Mouse (Mus musculus) myocyte (in vitro differentiated cells): ENCODE results near the gene Nuak1. TPM values are rescaled to one million over a fixed set of nuclear protein-coding genes. Genes with fewer than 3 reads are reported as not detected.

Experiments used
- H3K27me3 ChIP-seq: one replicate; pipeline ENCODE4 v1.6.1; 2011; ENCODE audit not compliant: control insufficient read depth, insufficient read depth, insufficient read length
- H3K36me3 ChIP-seq: one replicate; pipeline ENCODE4 v1.6.1; 2011; ENCODE audit not compliant: control insufficient read depth, insufficient read depth
- H3K4me2 ChIP-seq: one replicate; pipeline ENCODE4 v1.6.1; 2011; ENCODE audit warnings: low read depth, control low read depth
- H3K4me3 ChIP-seq: one replicate; pipeline ENCODE4 v1.5.1; 2011; ENCODE audit warnings: mild to moderate bottlenecking, control low read depth, moderate library complexity
- H3K79me2 ChIP-seq: one replicate; pipeline ENCODE4 v1.6.1; 2011; ENCODE audit not compliant: control insufficient read depth, insufficient read depth
- H3ac ChIP-seq: one replicate; pipeline ENCODE4 v1.6.1; 2011; ENCODE audit not compliant: control insufficient read depth, insufficient read length
- CEBPB ChIP-seq: IDR thresholded peaks from 2 replicates; pipeline ENCODE4 v1.6.1; 2011; ENCODE audit warnings: mild to moderate bottlenecking, moderate library complexity; ENCODE audit not compliant: poor library complexity, insufficient read depth, severe bottlenecking
- E2F4 ChIP-seq: IDR thresholded peaks from one replicate; pipeline ENCODE4 v1.6.1; 2011; ENCODE audit warnings: mild to moderate bottlenecking, control low read depth, moderate library complexity; ENCODE audit not compliant: insufficient read depth
- MAX ChIP-seq: IDR thresholded peaks from one replicate; pipeline ENCODE4 v1.6.1; 2011; ENCODE audit warnings: low read depth, mild to moderate bottlenecking, control low read depth
- MYOD1 ChIP-seq, 3 experiments: IDR thresholded peaks; one replicate each; pipeline ENCODE4 v1.6.1; 2011; ENCODE audit warnings: control low read depth in 2 of 3, low read depth in 2 of 3, mild to moderate bottlenecking in 2 of 3, moderate library complexity in 1 of 3; ENCODE audit not compliant: insufficient read length in 2 of 3, control insufficient read depth in 1 of 3
- MYOG ChIP-seq, 3 experiments: IDR thresholded peaks; one replicate each; pipeline ENCODE4 v1.6.1; 2011; ENCODE audit warnings: control low read depth in 2 of 3, low read depth in 2 of 3, mild to moderate bottlenecking in 2 of 3; ENCODE audit not compliant: insufficient read length in 2 of 3, control insufficient read depth in 1 of 3, insufficient read depth in 1 of 3
- POLR2A ChIP-seq: IDR thresholded peaks from one replicate; pipeline ENCODE4 v1.6.1; 2011; ENCODE audit warnings: low read depth, mild to moderate bottlenecking, control low read depth, moderate library complexity; ENCODE audit not compliant: insufficient read length
- POLR2AphosphoS2 ChIP-seq: IDR thresholded peaks from one replicate; pipeline ENCODE4 v1.6.1; 2011; ENCODE audit warnings: low read depth, control low read depth; ENCODE audit not compliant: insufficient read length
- REST ChIP-seq: IDR thresholded peaks from one replicate; pipeline ENCODE4 v1.6.1; 2011; ENCODE audit warnings: mild to moderate bottlenecking, control low read depth, moderate library complexity; ENCODE audit not compliant: insufficient read depth, insufficient read length
- SRF ChIP-seq: IDR thresholded peaks from one replicate; pipeline ENCODE4 v1.6.1; 2011; ENCODE audit warnings: low read depth; ENCODE audit not compliant: control insufficient read depth, insufficient read length
- TCF12 ChIP-seq: IDR thresholded peaks from one replicate; pipeline ENCODE4 v1.6.1; 2011; ENCODE audit warnings: mild to moderate bottlenecking, control low read depth; ENCODE audit not compliant: poor library complexity, insufficient read depth, severe bottlenecking
- TCF3 ChIP-seq: IDR thresholded peaks from one replicate; pipeline ENCODE4 v1.6.1; 2011; ENCODE audit warnings: low read depth, control low read depth; ENCODE audit not compliant: insufficient read length
- USF1 ChIP-seq: IDR thresholded peaks from one replicate; pipeline ENCODE4 v1.6.1; 2011; ENCODE audit warnings: low read depth, mild to moderate bottlenecking, control low read depth, moderate library complexity
- polyA plus RNA-seq: library from polyadenylated mRNA; unstranded; fragments of >200 nt; fragmentation: generic; extraction: Trizol; gene quantifications from one replicate; pipeline ENCODE4 v1.2.1, GENCODE M21; 2012; ENCODE audit warnings: missing spikeins

Nuak1 gene
- polyA plus RNA-seq, 1 experiment = 21.8 TPM

DNA sequence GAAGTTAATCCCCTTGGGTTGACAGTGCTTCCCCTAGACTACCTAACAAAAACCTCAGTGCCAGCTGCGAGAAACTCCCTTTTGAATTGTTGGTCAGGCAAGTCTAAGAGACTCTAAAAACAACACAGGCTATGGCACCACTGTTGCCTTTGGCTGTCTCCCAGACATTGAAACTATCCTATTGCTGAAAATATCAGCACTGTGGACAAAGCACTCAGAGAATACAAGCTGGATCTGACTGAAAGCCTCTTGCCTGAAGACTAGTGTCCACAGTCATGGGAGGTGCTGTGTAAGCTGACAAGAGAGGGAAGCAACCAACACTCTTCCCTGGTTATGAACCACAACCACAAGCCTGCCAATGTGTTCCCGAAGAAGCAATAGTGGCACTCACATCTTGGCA lies 96.9 kb downstream of the Nuak1 start:
- Histone ChIP-seq H3K79me2 (no peaks in the 10 kb centered on the region), H3K27me3 (no peaks in the 10 kb centered on the region), H3ac (no peak overlapping the region), H3K4me3 (no peak overlapping the region), H3K36me3 (no peaks in the 10 kb centered on the region), H3K4me2 (no peak overlapping the region)
- TF ChIP-seq SRF (no peak), E2F4 (no peak), MAX (no peak), CEBPB (no peak), MYOG (IDR thresholded peaks at IDR 0.05; ENCODE audit: control insufficient read depth in 1 of 3, insufficient read depth in 1 of 3, insufficient read length in 2 of 3, low read depth in 2 of 3) (no peak), MYOD1 (IDR thresholded peaks at IDR 0.05; ENCODE audit: control insufficient read depth in 1 of 3, insufficient read length in 2 of 3, low read depth in 2 of 3) (no peak), REST (no peak), TCF12 (no peak), POLR2A (no peak), TCF3 (no peak), USF1 (no peak), POLR2AphosphoS2 (no peak)

DNA sequence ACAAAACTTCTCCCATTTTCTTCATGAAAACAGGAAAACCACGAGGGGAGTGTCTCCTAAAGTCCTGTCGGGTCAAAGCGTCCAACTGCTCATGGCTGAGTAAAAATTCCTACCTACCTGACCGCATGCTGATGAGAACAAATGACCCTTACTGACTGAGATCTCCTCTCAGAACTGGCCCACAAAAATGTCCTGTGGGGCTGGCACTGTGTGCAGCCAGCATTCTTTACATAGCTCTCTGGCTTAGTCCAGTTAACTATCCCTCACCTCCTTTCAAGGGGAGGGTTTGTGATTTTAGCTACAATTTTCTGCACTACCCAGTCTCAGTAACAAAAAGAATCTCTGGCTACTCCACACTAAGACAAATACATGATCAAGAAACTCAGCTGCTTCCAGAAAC lies 100.9 kb downstream of the Nuak1 start:
- peak overlapping the region; percentile 35 for H3K4me2 ChIP-seq
- H3K79me2 ChIP-seq = no peaks in the 10 kb centered on the region
- H3K4me3 ChIP-seq = no peak overlapping the region
- TF ChIP-seq MYOD1 (IDR thresholded peaks at IDR 0.05; ENCODE audit: control insufficient read depth in 1 of 3, insufficient read length in 2 of 3, low read depth in 2 of 3) (peak in 1 of 3 experiments; percentile 39), MYOG (IDR thresholded peaks at IDR 0.05; ENCODE audit: control insufficient read depth in 1 of 3, insufficient read depth in 1 of 3, insufficient read length in 2 of 3, low read depth in 2 of 3) (peak in 1 of 3 experiments; percentile 59), USF1 (no peak)
- no peaks in the 10 kb centered on the region for H3K27me3 ChIP-seq
- no peak overlapping the region for H3ac ChIP-seq
- H3K36me3 ChIP-seq = no peaks in the 10 kb centered on the region

DNA sequence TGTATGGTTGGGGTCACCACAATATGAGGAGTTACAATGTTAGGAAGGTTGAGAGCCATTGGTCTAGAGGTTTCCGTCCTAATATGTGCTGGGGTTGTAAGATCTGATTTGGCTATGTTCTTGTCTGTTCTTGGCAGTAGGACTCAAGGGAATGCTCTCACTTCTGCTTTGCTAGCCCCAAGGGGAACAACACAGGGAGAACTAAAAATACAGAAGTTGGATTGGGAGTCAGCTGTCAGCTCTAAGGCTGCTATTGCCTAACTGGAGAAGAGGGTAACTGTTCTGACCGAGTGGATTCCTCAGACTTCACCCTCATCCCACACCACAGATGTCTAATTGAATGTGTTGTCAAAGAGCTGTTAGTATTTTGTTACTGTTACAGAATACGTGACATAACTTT lies 101.6 kb downstream of the Nuak1 start:
- Histone ChIP-seq H3ac (no peak overlapping the region), H3K4me2 (peak overlapping the region; percentile 46), H3K79me2 (no peaks in the 10 kb centered on the region), H3K4me3 (no peak overlapping the region), H3K36me3 (no peaks in the 10 kb centered on the region), H3K27me3 (no peaks in the 10 kb centered on the region)
- TF ChIP-seq MAX = no peak
- TF ChIP-seq MYOG (IDR thresholded peaks at IDR 0.05; ENCODE audit: control insufficient read depth in 1 of 3, insufficient read depth in 1 of 3, insufficient read length in 2 of 3, low read depth in 2 of 3) = peak in 2 of 3 experiments; percentile 28 to 73
- TF ChIP-seq TCF12 = peak; percentile 29
- no peak for TF ChIP-seq TCF3
- TF ChIP-seq CEBPB = peak; percentile 81; the same call in 1 of the 2 replicates
- peak in 1 of 3 experiments; percentile 57 for TF ChIP-seq MYOD1 (IDR thresholded peaks at IDR 0.05; ENCODE audit: control insufficient read depth in 1 of 3, insufficient read length in 2 of 3, low read depth in 2 of 3)
- no peak for TF ChIP-seq POLR2A

DNA sequence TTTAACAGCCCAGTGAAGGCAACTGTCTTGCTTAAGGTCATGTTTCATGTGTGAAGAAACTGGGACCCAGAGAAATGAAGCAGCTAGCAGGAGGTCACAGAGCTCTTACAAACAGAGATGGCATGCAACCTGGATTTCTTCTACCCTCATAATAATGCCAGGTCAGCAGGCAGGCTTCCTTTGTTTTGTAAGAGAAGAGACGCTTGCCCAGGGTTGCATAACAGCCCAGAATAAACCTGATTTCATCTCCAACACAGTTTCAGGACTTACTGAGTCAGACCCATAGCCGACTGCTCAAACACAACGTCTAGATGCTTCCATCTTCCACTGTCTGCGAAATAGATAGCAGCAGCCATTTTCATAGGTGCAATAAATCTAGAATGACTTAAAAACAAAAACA lies 105.0 kb downstream of the Nuak1 start:
- Histone ChIP-seq H3K79me2 (no peaks in the 10 kb centered on the region), H3K4me2 (no peak overlapping the region), H3K36me3 (no peaks in the 10 kb centered on the region), H3ac (no peak overlapping the region), H3K4me3 (no peak overlapping the region), H3K27me3 (no peaks in the 10 kb centered on the region)
- TF ChIP-seq E2F4 (no peak), MYOG (IDR thresholded peaks at IDR 0.05; ENCODE audit: control insufficient read depth in 1 of 3, insufficient read depth in 1 of 3, insufficient read length in 2 of 3, low read depth in 2 of 3) (no peak), CEBPB (peak; percentile 17; the same call in 1 of the 2 replicates), POLR2AphosphoS2 (no peak), TCF3 (no peak), POLR2A (no peak), SRF (no peak), REST (no peak)

DNA sequence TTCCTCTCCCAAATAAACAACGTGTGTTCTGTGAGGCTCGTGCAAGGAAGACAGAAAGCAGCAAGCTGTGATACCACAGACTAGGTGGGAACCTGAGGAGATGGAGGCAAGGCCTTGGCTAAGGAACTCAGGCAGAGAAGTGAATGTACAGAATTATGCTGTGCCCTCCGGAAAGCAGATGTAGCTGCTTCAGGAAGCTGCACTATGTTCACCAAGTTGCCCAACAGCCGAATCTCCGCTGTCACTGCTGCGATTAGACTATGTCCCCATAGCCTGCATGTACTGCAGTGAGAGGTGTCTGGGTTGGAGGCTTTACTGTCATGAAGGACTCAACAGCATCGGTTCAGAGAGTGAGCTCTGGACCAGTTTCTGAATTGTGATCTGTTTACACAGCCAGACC lies 110.6 kb downstream of the Nuak1 start:
- no peak for TF ChIP-seq USF1
- TF ChIP-seq MYOG (IDR thresholded peaks at IDR 0.05; ENCODE audit: control insufficient read depth in 1 of 3, insufficient read depth in 1 of 3, insufficient read length in 2 of 3, low read depth in 2 of 3) = no peak
- no peak for TF ChIP-seq TCF3
- no peak for TF ChIP-seq MYOD1 (IDR thresholded peaks at IDR 0.05; ENCODE audit: control insufficient read depth in 1 of 3, insufficient read length in 2 of 3, low read depth in 2 of 3)
- no peak for TF ChIP-seq E2F4
- TF ChIP-seq TCF12 = no peak
- no peak for TF ChIP-seq REST
- TF ChIP-seq MAX = no peak
- no peak for TF ChIP-seq CEBPB
- no peak for TF ChIP-seq SRF
- TF ChIP-seq POLR2A = no peak
- TF ChIP-seq POLR2AphosphoS2 = no peak
- Histone ChIP-seq H3ac (no peak overlapping the region), H3K4me2 (no peak overlapping the region), H3K27me3 (no peaks in the 10 kb centered on the region), H3K79me2 (no peaks in the 10 kb centered on the region), H3K36me3 (no peaks in the 10 kb centered on the region), H3K4me3 (no peak overlapping the region)
